Mouse (Mus musculus) ovary, adult 18-20 months (tissue): ENCODE results near the gene Aim2.

Experiments
- DNase-seq: peaks from one replicate; pipeline ENCODE4 v3.0.0; 2022; ENCODE audit warnings: low spot score, mixed read lengths

Gene Aim2

DNA sequence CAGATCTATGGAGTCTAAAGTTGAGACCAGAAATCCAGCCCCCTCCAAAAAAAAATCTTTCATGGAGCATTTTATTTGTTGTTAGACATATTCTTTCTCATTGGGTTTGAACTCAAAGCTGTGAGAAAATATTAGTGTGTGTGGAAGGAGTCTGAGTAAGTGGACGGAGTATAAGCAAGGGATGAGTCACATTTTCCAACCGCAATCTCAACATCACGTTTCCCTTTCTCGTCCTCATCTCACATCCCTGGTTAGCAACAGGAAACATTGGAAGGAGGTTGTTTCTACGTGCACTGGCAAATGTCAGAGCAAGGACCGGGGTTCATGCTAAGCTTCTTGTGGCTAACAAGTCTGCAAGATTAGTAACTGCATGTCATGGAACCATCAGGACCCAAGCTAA, 41.1 kb downstream of the Aim2 start:
- no peak for DNase-seq

GRCm38 (mm10) chr1:173398323-173398970, 47.8 kb downstream of the Aim2 start:
- no peak for DNase-seq

- no peak for DNase-seq
Measured at GRCm38 (mm10) chr1:173404696-173405309, 54.1 kb downstream of the Aim2 start.

DNA sequence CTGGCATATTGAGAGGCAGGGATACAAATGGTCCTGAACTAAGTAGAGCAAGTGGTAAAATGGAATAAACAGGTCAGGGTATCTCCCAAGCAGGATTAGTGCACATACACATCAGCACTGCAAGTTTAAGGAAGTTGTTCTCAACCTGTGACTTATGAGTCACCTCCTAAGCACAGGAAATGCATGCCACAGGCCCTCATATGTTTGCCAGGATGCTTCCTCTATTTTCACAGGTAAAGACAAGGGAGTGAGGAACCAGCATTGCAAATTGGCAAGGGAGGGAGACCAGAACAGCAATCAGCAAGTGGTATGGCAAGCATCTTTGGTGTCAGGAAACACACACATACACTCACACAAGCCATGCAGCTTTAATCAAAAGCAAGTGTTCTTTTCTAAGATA, 58.4 kb downstream of the Aim2 start:
- no peak for DNase-seq

DNA sequence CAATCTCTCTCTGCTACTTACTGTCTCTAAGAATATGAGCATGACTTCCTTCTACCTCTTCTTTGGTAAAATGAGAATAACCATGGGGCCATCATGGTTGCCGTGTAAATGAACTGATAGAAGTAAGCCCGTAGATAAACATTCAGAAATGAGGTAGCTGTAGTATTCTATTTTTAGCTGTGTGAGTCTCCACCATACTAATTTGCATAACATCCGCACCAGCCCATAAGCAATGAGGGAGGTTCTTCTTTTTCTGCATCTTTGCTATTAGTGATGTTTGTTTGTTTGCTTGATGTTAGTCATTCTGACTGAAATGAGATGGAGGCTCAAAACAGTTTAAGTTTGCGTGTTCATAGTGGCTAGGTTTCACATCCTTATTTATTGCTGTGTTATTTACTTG, 61.2 kb downstream of the Aim2 start:
- no peak for DNase-seq

GRCm38 (mm10) chr1:173414631-173415030, 64.0 kb downstream of the Aim2 start:
- no peak for DNase-seq

- DNase-seq, result no peak
Measured at GRCm38 (mm10) chr1:173418516-173418915, 67.8 kb downstream of the Aim2 start.

GRCm38 (mm10) chr1:173418936-173419621, 68.4 kb downstream of the Aim2 start:
- no peak for DNase-seq

DNA sequence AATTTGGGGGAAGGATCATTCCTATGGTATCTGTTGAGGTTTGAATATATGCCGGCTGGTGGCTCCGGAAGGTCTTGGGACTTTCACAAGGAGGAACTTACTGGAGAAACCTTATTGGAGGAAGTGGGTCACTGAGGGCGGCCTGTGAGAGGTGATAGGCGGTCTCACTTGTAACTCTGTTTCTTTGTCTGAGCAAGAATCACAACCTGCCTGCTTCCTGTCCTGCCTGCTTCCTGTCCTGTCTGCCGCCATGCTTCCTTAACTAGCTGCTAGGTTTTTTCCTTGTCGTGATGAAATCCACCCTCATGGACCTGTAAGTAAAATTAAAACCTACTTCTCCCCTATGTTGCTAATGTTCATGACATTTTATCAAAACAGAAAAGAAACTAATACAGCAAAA, 69.7 kb downstream of the Aim2 start:
- no peak for DNase-seq

- no peak for DNase-seq
Measured at GRCm38 (mm10) chr1:173426345-173426744, 75.7 kb downstream of the Aim2 start.

DNA sequence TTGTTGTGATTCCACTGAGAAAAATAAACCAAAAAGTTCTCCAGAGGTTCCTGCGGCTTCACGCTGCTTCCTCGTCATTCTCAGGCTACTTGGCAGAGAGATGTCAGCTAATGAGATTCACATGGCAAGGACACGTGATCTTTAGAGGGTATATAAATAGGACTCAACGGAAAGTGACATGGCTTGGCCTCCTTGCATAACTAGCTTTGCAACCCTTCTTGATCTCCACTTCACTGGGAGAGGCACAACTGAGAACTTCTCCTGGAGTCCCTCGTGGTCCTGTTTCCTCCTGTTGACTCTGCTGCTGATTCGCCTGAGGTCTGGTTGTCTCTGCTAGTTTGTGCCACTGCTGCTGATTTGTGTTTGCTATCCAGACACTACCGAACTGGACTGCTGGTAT, 76.7 kb downstream of the Aim2 start:
- DNase-seq, result no peak

GRCm38 (mm10) chr1:173429995-173430699, 79.5 kb downstream of the Aim2 start:
- no peak for DNase-seq

GRCm38 (mm10) chr1:173432411-173432810, 81.7 kb downstream of the Aim2 start:
- DNase-seq, result no peak

DNA sequence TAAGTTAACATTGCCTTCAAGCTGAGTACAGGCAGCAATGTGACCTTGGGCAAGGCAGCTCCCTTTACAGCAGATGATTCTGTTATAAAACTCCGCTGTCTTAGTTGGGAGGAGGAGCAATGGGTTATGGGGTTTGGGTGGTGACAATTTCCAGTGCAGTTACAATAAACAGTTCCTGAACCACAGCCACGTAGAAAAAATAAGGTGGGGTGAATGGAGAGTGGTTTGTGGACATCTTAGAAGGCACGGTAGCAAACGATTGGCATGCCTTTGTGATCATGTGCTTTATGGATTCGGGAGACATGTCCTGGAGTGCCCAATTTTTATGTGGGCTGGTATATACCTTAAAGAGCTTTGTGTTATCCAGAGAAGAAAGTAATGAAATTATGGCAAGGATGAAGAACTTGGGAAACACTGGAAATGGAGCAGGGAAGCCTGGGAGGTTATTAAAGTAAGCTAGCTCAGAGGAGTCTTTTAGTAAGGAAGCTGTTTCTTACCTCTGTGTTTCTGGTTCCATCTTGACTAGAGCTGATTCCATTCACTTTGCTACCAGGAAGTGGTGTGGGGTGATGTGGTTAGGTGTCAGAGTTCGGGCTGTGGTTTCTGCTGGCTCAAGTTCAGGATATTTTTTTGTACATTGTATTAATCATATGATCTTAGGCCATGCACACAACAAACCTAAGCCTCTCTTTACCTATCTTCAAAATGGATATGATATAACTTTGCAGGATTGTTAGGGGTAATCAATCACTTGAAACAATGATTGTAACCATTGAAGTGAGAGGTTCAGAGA, 86.7 kb downstream of the Aim2 start:
- no peak for DNase-seq

DNA sequence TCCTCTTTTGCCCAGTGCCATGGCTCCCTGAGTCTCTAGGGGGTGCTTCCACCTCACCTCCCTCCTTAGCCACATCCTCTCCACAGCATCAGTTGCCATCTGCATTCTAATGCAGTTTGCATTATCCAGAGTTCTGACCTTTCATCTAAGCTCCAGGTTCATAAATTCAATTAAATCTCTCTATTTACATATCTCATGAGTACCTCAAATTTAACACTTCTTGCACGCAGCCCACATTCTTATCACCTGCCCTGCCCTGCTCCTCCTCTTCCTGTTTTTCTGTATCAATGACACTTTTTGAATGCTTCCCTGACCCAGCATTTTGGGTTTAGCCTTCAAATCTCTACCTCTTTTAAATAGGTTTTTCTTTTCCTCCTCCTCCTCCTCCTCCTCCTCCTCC, 90.0 kb downstream of the Aim2 start:
- DNase-seq, result no peak

DNA sequence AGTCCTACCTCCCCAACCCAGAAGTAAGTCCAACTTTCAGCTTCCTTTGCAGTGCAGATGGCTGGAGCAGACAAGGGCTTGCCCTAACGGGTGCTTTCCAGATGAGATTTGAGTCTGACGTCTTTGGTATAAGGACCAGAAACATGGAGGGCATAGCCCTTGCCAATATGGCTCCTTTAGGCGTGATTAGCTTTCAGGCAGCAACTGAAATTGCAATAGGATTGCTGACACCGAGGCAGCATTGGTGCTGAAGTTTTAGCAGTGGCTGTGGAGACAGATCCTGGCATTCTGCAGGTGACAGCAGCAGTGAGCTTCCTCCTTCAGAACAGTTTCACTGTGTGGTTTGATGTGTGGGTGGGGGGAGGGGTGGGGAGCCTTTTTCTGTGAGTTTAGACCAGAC, 90.5 kb downstream of the Aim2 start:
- no peak for DNase-seq

DNA sequence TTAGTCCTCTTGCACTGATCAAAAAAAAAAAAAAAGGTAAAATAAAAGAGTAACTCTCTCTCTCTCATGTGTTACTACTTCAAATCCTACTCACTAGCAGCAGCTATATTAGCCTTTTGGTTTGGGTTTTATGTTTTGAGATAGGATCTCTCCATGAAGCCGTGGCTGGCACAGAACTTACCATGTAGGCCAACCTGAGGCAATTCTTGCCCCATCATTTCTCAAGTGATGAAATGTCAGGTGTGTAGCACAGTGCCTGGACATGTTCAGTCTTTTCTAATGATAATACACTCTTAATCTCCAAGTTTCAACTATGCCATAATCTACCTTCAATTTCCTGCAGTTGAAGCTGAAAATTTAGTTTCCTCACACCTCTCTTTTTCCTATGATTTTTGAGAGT, 92.4 kb downstream of the Aim2 start:
- DNase-seq, result no peak

DNA sequence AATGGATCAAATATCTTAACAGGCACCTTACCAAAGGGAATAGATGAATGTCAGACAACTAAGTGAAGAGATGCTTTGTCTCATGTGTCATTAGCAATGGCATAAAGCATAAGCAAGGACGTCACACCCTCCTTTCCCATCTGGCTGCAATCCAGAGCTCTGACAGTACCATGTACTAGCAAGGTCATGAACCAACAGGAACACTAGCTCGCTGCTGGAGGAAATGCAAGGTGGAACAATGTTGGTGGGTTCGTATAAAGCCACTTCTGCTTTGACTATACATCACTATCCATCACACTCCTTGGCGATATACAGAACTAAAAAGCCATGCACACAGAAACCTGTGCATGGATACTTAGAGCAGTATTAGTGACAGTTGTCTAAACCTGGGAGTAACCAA, 96.4 kb downstream of the Aim2 start:
- no peak for DNase-seq

DNA sequence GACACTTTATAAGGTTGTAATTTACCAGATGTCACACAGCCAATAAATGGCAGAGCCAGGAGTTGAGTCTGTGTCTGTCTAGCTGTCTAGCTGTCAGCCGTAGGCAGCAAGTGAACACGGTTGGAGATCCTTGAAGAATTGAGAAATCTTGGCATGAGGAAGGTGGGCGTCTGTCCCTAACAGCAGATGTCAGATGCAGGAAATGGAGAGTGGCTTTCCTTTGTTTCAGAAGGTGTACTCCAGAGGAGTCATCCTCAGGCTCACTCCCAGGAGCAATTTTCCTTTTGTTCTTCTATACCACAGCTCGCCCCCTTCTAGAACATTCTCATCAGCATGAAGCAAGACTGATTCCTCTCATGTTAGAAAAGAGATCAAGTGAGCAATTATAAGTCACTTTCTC, 99.9 kb downstream of the Aim2 start:
- DNase-seq, result no peak

DNA sequence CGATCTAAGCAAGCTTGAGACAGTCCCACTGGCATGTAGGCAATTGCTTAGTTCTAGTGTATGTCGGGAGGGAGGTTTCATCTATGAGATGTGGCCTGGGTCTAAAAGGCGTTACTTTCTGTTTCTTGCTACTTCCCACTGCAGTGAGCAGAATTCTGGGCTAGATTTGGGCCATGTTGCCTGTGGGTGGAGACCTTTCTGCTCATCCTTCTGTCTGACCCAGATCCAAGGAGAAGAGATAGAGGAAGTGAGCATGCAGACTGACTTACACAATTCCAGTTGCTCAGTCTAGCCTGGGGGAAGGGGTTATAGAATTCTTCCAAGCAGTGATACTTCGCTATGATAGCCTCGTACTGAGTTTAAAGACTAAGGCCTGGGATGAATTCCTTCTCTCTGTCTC, 101.0 kb downstream of the Aim2 start:
- no peak for DNase-seq

DNA sequence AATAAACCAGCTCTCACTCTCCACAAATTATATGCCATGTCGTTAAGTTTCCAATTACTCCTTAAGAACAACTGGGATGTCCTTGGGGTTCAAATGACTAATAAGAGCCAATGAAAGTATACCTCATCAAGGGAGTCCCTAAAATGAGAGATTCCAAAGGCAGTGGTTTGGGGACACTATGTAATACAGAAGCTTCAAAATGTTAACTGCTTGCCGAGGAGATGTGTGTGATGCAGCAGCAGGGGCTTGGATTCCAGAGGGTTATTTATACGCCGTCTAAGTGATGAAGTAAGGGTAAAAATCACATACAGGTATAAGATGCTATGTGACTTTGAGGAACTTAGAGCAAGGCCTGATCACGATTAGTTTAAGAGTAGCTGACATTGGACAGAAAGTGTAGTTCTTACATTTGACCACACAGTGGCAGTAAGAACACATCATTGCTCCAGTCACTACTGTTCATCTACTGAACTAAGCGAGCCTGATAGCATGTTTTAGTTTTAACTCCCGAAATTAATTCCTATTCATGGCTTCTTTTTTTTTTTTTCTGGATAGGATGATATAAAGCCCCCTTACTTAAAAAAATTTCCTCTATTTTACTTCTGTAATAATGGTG, 105.6 kb downstream of the Aim2 start:
- no peak for DNase-seq

DNA sequence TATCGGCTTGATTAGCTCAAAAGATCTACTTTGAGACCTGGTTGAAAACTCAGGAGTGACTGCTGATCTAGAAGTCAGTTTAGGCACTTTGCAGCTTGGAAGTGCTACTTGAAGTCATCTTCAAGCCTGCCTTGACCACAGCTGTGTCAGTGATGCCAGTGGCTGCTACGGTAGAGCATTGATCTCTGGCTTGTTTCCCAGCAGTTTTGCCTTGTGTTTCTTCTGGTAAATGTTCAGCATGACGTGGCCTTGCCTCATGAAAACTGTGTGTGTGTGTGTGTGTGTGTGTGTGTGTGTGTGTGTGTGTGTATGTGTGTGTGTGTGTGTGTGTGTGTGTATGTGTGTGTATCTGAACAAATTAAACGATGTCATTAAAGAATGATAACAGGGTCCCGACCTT, 106.1 kb downstream of the Aim2 start:
- DNase-seq, result no peak
